Mouse (Mus musculus) limb, embryonic 12.5 days (tissue): Measurements from ENCODE around the gene Nfkbib. TPM values are rescaled to one million over a fixed set of nuclear protein-coding genes. Genes with fewer than 3 reads are reported as not detected.
A peak's percentile ranks its signal among the peaks of the same experiment; 100 is the strongest.

ENCODE experiments used
- ATAC-seq: fragments of 200-750 bp; cut with Nextera tagmentation; 2 replicates; pipeline ENCODE4 v1.8.0; 2017; ENCODE audit warnings: low read depth, moderate TSS enrichment; ENCODE audit not compliant: insufficient number of reproducible peaks, insufficient read depth, low FRiP score, low TSS enrichment
- H3K27ac ChIP-seq: fragments of 300-500 bp; sonication (generic); 2 replicates; pipeline ENCODE4 v1.5.1; 2016; ENCODE audit warnings: mild to moderate bottlenecking, moderate library complexity
- H3K27me3 ChIP-seq: fragments of 300-500 bp; sonication (generic); 2 replicates; pipeline ENCODE4 v1.6.1; 2016; ENCODE audit warnings: mild to moderate bottlenecking, moderate library complexity
- H3K36me3 ChIP-seq: fragments of 300-500 bp; sonication (generic); 2 replicates; pipeline ENCODE4 v1.6.1; 2016; ENCODE audit warnings: mild to moderate bottlenecking, moderate library complexity
- H3K4me1 ChIP-seq: fragments of 300-500 bp; sonication (generic); replicated peaks from 2 replicates; pipeline ENCODE4 v1.6.1; 2016
- H3K4me2 ChIP-seq: fragments of 300-500 bp; sonication (generic); 2 replicates; pipeline ENCODE4 v1.6.1; 2016; ENCODE audit warnings: mild to moderate bottlenecking, moderate library complexity
- H3K4me3 ChIP-seq: fragments of 300-500 bp; sonication (generic); replicated peaks from 2 replicates; pipeline ENCODE4 v1.5.1; 2016; ENCODE audit warnings: mild to moderate bottlenecking
- H3K9ac ChIP-seq: fragments of 300-500 bp; sonication (generic); replicated peaks from 2 replicates; pipeline ENCODE4 v1.6.1; 2016; ENCODE audit warnings: mild to moderate bottlenecking, moderate library complexity
- H3K9me3 ChIP-seq: fragments of 300-500 bp; sonication (generic); 2 replicates; pipeline ENCODE4 v1.6.1; 2016; ENCODE audit warnings: mild to moderate bottlenecking, moderate library complexity
- WGBS: fragments of 180-500 bp; shearing (Covaris S2); methylation state at CpG from one replicate; pipeline ENCODE4 v1.1.7; 2016; 5-methylcytosine and 5-hydroxymethylcytosine counted together
- polyA plus RNA-seq: library from polyadenylated mRNA; unstranded; fragments of >200 nt; fragmentation: Nextera tagmentation; extraction: Ambion mirVana; gene quantifications from 2 replicates; pipeline ENCODE4 v1.2.1, GENCODE M21; 2016

Nfkbib gene
- polyA plus RNA-seq, 1 experiment from 2014 or later, result 40.8 TPM

DNA sequence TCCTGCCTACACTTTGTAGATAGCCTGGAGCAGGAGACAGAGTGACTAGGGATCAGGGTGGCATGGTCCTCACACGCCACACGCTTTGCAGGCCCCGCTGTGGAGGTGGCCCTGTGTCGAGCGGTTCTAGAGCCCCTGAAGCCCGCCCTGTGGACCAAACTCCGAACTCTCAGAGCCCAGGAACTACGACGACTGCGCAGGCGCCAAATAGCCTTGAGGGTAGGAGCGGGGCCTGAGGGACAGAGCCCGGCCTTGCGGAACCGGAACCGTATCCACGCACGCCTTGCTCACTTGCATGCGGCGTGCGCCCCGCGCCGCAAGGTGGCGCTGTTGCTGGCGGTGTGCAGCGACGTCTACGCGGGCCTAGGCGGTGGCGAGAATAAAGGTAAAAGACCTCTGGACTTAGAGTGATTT is 29.3 kb upstream of the Nfkbib start:
- peak overlapping the region; percentile 50 for H3K4me2 ChIP-seq
- H3K36me3 ChIP-seq, result no peaks in the 10 kb centered on the region
- peak overlapping the region; percentile 46; the same call in 1 of the 2 replicates for H3K9ac ChIP-seq
- WGBS, result 15% methylated on average over 32 of the region's 32 CpGs
- H3K27ac ChIP-seq, result no peak overlapping the region; the same call in 1 of the 2 replicates
- H3K4me1 ChIP-seq, result peaks cover 17% of the 10 kb centered on the region
- no peaks in the 10 kb centered on the region for H3K27me3 ChIP-seq
- peak overlapping the region; percentile 19 for H3K4me3 ChIP-seq
- ATAC-seq, result no peak
- H3K9me3 ChIP-seq, result no peaks in the 10 kb centered on the region

DNA sequence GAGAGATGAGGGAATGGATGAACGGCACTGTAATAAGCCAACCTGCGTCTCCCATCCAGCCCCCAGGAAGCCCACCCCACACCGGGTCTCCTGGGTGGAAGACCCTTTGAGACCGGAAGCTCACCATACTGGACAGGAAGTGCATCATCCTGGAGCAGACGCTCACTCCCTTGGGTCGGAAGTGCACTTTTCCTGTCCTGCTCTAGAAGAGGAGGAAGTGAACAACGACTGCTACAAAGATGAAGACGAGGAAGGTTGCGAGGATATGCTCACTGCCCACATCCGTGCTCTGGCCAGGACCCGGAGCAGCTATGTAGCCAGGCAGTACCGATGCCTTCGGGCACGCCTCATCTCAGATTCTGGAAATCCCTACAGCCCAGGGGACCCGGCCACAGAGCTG is 28.5 kb upstream of the Nfkbib start:
- no peaks in the 10 kb centered on the region for H3K36me3 ChIP-seq
- peaks cover 17% of the 10 kb centered on the region for H3K4me1 ChIP-seq
- no peak overlapping the region for H3K4me3 ChIP-seq
- H3K27me3 ChIP-seq, result no peaks in the 10 kb centered on the region
- peak overlapping the region; percentile 50; the same call in 1 of the 2 replicates for H3K4me2 ChIP-seq
- H3K27ac ChIP-seq, result no peak overlapping the region
- 85% methylated on average over 15 of the region's 15 CpGs for WGBS
- no peak for ATAC-seq
- no peaks in the 10 kb centered on the region for H3K9me3 ChIP-seq
- no peak overlapping the region for H3K9ac ChIP-seq

DNA sequence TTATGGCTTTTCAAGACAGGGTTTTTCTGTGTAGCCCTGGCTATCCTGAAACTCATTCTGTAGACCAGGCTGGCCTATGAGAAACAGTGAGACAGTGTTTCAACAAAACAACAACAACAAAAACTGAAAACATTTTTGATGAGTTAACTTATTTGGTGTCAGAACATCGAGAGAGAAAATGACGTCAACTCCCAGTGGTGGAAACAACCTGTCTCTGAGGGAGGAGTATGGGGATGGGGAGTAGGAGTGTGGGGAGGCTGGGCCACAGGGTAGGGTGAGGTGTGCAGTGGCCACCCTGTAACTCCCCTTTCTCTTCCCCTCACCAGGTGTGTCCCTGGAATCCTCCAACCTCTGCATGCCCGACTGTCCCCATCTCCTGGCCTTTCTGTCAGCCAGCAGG is 27.2 kb upstream of the Nfkbib start:
- Histone ChIP-seq H3K4me2 (no peak overlapping the region), H3K27ac (no peak overlapping the region), H3K9ac (no peak overlapping the region), H3K27me3 (no peaks in the 10 kb centered on the region), H3K4me3 (no peak overlapping the region), H3K4me1 (peaks cover 29% of the 10 kb centered on the region), H3K9me3 (no peaks in the 10 kb centered on the region), H3K36me3 (no peaks in the 10 kb centered on the region)
- WGBS, result 73% methylated on average over 3 of the region's 3 CpGs
- no peak for ATAC-seq

DNA sequence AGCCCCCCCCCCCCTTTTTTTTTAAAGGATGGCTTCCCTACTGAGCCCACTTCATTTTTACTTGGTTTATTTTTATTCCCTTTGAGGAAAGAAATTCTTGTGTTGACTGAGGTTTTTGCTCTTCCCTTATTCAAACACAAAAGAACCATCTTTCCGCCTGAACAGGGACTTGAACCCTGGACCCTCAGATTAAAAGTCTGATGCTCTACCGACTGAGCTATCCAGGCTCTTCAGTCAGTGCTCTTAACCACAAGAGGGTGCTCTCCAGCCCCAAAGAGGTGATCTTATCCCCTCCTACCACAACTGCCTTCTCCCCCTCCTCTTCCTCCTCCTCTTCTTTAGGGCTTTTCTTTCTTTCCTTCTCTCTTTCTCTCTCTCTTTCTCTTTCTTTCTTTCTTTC is 26.5 kb upstream of the Nfkbib start:
- no peak overlapping the region for H3K9ac ChIP-seq
- WGBS, result 50% methylated on average over 2 of the region's 2 CpGs
- no peak overlapping the region for H3K4me3 ChIP-seq
- ATAC-seq, result no peak
- no peaks in the 10 kb centered on the region for H3K36me3 ChIP-seq
- H3K27ac ChIP-seq, result no peak overlapping the region
- H3K27me3 ChIP-seq, result no peaks in the 10 kb centered on the region
- no peak overlapping the region for H3K4me2 ChIP-seq
- no peaks in the 10 kb centered on the region for H3K9me3 ChIP-seq
- H3K4me1 ChIP-seq, result peaks cover 35% of the 10 kb centered on the region

DNA sequence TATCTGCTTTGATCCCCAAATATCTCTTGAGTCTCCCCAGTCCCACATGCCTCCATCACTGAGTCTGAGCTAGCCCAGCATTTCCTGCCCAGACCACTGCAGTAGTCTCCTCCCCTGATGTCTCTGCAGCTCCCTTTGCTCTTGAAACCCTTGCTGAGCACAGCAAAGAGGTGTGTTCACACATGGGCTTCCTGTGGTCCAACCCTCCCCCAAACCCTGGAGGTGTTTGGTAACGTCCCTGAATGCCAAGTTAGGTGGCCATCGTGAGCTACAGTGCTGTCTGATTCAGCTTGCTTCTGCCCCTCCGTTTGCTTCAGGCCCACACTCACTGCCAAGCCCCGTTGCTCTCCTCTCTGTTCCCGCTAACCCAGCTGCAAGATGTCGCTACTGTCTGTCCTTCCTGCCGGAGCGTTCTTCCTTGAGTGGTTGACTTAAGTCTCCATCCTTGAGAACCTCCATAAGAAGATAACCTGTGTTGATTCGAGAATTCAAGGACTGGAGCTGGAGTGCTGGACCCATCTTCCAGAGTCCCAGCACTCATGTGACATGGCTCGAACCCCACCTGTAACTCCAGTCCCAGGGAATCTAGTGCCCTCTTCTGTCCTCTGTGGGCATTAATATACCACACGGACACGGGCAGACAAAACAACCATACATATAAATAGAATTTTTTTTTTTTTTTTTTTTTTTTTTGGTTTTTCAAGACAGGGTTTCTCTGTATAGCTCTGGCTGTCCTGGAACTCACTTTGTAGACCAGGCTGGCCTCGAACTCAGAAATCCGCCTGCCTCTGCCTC is 25.3 kb upstream of the Nfkbib start:
- no peak overlapping the region for H3K4me2 ChIP-seq
- ATAC-seq, result no peak
- WGBS, result 76% methylated on average over 14 of the region's 14 CpGs
- no peaks in the 10 kb centered on the region for H3K9me3 ChIP-seq
- H3K4me1 ChIP-seq, result peaks cover 37% of the 10 kb centered on the region
- H3K27me3 ChIP-seq, result no peaks in the 10 kb centered on the region
- H3K9ac ChIP-seq, result no peak overlapping the region
- H3K36me3 ChIP-seq, result peaks cover 8% of the 10 kb centered on the region
- H3K4me3 ChIP-seq, result no peak overlapping the region
- peak overlapping the region; percentile 59 for H3K27ac ChIP-seq

DNA sequence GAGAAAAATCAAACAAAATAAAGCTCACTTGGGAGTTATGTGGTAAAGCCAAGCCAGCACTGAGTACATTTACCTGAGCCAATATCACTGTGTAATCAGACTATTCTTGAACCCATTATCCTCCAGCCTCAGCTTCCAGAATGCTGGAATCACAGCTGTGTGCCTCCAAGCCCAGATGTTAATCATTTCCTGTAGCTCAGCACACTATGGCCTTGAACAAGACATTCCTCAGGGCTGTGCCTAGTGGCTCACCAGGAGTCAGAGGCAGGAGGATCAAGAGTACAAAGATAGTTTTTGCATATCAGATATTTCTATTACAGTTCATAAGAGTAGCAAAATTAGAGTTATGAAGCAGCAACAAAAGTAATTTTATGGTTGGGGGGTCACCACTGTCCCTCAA is 24.4 kb upstream of the Nfkbib start:
- Histone ChIP-seq H3K36me3 (peaks cover 16% of the 10 kb centered on the region), H3K4me3 (no peak overlapping the region), H3K27ac (peak overlapping the region; percentile 59; the same call in 1 of the 2 replicates), H3K9ac (no peak overlapping the region), H3K4me2 (no peak overlapping the region), H3K27me3 (no peaks in the 10 kb centered on the region), H3K9me3 (no peaks in the 10 kb centered on the region), H3K4me1 (peaks cover 33% of the 10 kb centered on the region)
- ATAC-seq, result no peak

DNA sequence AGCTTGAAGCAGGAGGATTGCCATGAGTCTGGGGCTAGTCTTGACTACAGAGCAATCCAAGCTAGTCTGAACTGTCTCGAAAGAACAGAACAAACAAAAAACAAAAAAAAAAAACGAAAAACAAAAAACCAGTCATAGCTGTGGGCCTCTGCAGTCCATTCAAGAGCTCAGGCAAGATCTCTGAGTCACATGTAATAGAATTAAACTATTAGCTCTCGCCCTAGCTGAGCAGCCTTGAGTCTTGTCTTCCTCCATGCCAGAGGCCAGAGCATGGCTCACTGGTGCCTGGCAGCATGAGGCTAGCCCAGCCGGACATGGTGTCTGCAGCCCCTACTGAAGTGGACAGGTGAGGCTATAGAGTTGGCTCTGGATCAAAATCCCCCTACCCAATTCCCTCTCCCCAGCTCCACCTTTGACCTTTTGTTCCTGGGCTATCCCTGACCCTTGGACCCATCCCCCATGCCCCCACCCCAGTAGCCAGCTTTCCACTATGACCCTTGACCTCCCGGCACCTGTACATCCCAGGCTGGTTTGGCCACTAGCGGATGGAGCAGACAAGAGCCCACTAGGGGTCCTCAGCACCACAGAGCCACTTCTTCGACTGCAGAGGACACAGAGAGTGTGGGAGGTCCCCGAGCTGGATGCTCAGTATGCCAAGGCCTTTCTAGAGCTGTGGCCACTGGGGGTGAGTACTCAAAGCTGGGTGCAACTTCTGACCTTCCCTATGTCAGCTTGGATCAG is 22.9 kb upstream of the Nfkbib start:
- ATAC-seq, result 0 out of 2 replicates have a peak, but pooled peaks have one; percentile 12
- no peaks in the 10 kb centered on the region for H3K27me3 ChIP-seq
- no peaks in the 10 kb centered on the region for H3K9me3 ChIP-seq
- H3K36me3 ChIP-seq, result peaks cover 31% of the 10 kb centered on the region
- peak overlapping the region; percentile 47 for H3K27ac ChIP-seq
- H3K9ac ChIP-seq, result no peak overlapping the region
- no peak overlapping the region for H3K4me2 ChIP-seq
- H3K4me1 ChIP-seq, result peaks cover 30% of the 10 kb centered on the region
- 57% methylated on average over 8 of the region's 8 CpGs for WGBS
- H3K4me3 ChIP-seq, result no peak overlapping the region

DNA sequence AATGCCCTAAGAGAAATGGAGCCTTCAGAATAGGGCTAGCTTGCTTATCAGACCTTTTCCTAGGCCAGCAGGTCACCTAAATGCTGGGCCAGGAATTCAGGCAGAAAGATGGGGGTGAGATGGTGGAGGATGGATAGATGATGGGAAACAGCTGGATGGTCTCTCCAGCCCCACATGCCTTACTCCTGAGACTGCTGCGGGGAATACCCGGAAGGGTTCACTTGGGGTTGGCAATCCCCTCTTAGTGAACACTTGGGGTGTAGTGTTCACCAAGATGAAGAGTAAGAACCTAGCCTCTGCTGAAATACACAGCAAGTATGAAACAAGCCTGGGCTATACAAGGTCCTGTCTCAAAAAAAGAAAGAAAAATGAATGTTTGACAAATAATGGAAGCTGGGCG is 21.9 kb upstream of the Nfkbib start:
- Histone ChIP-seq H3K27me3 (no peaks in the 10 kb centered on the region), H3K4me2 (no peak overlapping the region), H3K4me3 (no peak overlapping the region), H3K9me3 (no peaks in the 10 kb centered on the region), H3K4me1 (peaks cover 30% of the 10 kb centered on the region), H3K27ac (peak overlapping the region; percentile 47), H3K9ac (no peak overlapping the region), H3K36me3 (peaks cover 40% of the 10 kb centered on the region)
- no peak for ATAC-seq
- 61% methylated on average over 3 of the region's 3 CpGs for WGBS

DNA sequence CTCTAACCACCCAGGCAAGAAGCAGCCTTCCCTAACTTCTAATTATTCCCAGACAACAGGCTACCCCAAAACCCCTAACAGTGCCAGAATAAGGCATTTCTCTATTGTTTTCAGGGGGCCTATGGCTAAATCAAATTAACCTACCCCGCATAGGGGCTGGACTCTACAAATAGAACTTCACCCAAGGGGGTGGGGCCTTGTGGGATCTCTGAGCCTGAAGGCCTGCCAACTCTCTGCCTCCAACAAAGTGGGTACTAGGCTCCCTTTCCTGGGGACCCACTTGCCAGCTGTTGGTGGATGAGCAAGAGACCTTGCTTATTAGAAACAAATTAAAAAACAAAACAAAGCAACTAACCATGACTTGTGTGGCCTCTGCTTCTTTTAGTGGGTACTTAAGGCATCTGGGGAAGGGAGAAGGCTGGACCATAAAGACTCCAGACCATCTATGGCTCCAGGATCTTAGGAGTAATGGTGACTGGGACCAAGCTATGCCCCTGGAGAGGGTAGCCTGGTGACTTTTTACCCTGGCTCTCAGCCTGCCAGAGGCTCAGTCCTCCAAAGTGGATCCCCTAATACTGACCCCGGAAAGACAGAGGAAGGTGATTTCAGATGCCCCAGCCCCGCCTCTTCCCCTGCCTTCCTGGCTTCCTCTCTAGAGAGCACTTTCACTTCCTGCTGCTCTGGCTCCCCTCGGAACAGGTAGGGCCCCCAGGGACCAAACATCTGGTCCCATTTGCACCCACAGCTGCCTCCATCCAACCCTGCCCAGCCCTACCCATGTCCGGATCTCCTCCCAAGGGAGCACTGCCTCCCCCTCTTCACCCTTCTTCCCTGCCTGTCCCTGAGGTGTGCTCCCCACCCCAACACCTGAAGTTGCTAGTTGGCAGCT is 21.2 kb upstream of the Nfkbib start, which contains the start of gene Rinl:
Rinl (plus strand) TSS at position 663 of the 889 bp plus-strand sequence.
- Histone ChIP-seq H3K9ac (no peak within 1 kb of the TSS), H3K9me3 (no peaks in the 10 kb centered on the region), H3K36me3 (peaks cover 47% of the 10 kb centered on the region), H3K4me3 (no peak within 1 kb of the TSS), H3K4me1 (peaks cover 30% of the 10 kb centered on the region), H3K27me3 (no peaks in the 10 kb centered on the region), H3K4me2 (no peak within 1 kb of the TSS), H3K27ac (peak within 1 kb of the TSS; percentile 47)
- WGBS, result 55% methylated on average over 5 of the region's 5 CpGs
- no peak for ATAC-seq

DNA sequence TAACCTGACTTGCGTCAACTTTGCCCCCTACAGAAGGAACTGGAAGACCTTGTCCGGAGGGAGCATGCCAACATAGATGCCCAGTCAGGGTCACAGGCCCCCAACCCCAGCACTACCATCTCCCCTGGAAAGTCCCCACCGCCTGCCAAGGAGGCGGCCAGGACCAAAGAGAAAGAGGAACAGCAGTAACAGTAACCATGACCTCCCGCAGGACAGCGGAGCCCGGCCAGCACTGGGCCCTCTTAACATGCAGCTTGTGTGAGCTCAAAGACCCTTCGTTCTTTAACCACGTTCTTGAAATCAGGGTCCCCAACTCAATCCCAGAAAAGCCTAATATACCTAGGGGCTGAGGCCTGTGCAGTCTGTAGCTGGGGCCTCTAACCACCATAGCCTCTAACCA is 20.6 kb upstream of the Nfkbib start:
- H3K27ac ChIP-seq, result no peak overlapping the region
- H3K27me3 ChIP-seq, result no peaks in the 10 kb centered on the region
- no peak for ATAC-seq
- no peak overlapping the region for H3K4me3 ChIP-seq
- H3K4me2 ChIP-seq, result no peak overlapping the region
- no peaks in the 10 kb centered on the region for H3K9me3 ChIP-seq
- WGBS, result 93% methylated on average over 9 of the region's 9 CpGs
- peaks cover 53% of the 10 kb centered on the region for H3K36me3 ChIP-seq
- no peak overlapping the region for H3K9ac ChIP-seq
- H3K4me1 ChIP-seq, result peaks cover 30% of the 10 kb centered on the region

DNA sequence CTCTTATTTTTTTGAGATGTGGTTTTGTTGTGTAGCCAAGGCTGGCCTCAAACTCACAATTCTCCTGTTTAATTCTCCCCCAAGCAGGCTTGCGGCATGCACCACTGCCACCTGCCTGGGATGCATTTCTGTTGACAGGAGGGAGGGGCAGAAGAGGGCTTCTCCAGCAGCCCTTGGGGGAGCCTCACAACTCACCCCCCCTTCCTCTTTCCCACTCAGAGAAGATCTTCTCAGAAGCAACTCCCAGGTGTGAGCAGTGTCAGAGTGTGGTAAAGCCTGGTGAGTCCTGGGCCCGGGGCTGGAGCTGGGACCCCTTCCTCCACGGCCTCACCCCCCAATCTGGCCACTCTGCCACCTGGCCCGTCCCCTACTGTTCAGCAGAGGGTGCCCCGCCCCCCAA is 17.8 kb upstream of the Nfkbib start:
- H3K27ac ChIP-seq, result no peak overlapping the region
- H3K4me1 ChIP-seq, result peaks cover 18% of the 10 kb centered on the region
- no peaks in the 10 kb centered on the region for H3K27me3 ChIP-seq
- no peak for ATAC-seq
- 67% methylated on average over 5 of the region's 5 CpGs for WGBS
- H3K4me2 ChIP-seq, result no peak overlapping the region
- H3K9me3 ChIP-seq, result no peaks in the 10 kb centered on the region
- no peak overlapping the region for H3K4me3 ChIP-seq
- H3K9ac ChIP-seq, result no peak overlapping the region
- peaks cover 62% of the 10 kb centered on the region for H3K36me3 ChIP-seq
